16 mouse cellular contexts compared by ENCODE assay signal in genomic region chr9:123473377-123473776, GRCm38 (mm10). TPM values are rescaled to one million over a fixed set of nuclear protein-coding genes. Genes with fewer than 3 reads are reported as not detected.
DNase-seq lines count a peak whose midpoint lies in the region; ATAC-seq and TF ChIP-seq lines count a peak whose summit lies in the region.
"Had no signal": no experiment of that assay in that cellular context is flagged by ENCODE, and none has a peak within 500 bp of the region (broad histone marks: within the 10 kb centered on the region; RNA-seq: fewer than 3 reads in every experiment).

No protein-coding gene starts in this region.

- peak overlapping the region; percentile 42 for H3K27ac ChIP-seq in liver, adult 2 months (replicated peaks; ENCODE audit: insufficient read depth, low read depth, low read length)
- no peak overlapping the region for H3K27ac ChIP-seq in liver, embryonic 11.5 days (ENCODE audit: low read depth, low read length)
- peak overlapping the region; percentile 15; the same call in 1 of the 2 replicates for H3K27ac ChIP-seq in embryonic fibroblast, embryonic 13.5 days (ENCODE audit: insufficient read depth, low read length)
- H3K27ac ChIP-seq in limb, embryonic 14.5 days (replicated peaks; ENCODE audit: low read depth, low read length), result peak overlapping the region; percentile 62
- H3K27ac ChIP-seq: forebrain, embryonic 12.5 days; hindbrain, embryonic 13.5 days; lung, embryonic 15.5 days; midbrain, embryonic 13.5 days; neural tube, embryonic 13.5 days had no signal

- H3K36me3 ChIP-seq in liver, adult 2 months (ENCODE audit: control insufficient read depth, insufficient read depth, low read length), result no peaks in the 10 kb centered on the region
- H3K36me3 ChIP-seq in liver, embryonic 11.5 days (ENCODE audit: control insufficient read depth, insufficient read depth, low read length), result no peaks in the 10 kb centered on the region
- H3K36me3 ChIP-seq in limb, embryonic 14.5 days (ENCODE audit: control insufficient read depth, insufficient read depth, low read length), result no peaks in the 10 kb centered on the region
- H3K36me3 ChIP-seq: forebrain, embryonic 12.5 days; hindbrain, embryonic 13.5 days; lung, embryonic 15.5 days; midbrain, embryonic 13.5 days; neural tube, embryonic 13.5 days had no signal

- H3K4me2 ChIP-seq in liver, embryonic 11.5 days, result no peak overlapping the region
- H3K4me2 ChIP-seq in limb, embryonic 14.5 days (replicated peaks; ENCODE audit: low read depth, low read length, severe bottlenecking), result no peak overlapping the region
- H3K4me2 ChIP-seq: forebrain, embryonic 12.5 days; hindbrain, embryonic 13.5 days; lung, embryonic 15.5 days; midbrain, embryonic 13.5 days; neural tube, embryonic 13.5 days had no signal

- no peak for ATAC-seq in liver, embryonic 11.5 days (replicated peaks; ENCODE audit: low FRiP score)
- ATAC-seq in limb, embryonic 14.5 days (ENCODE audit: low FRiP score, low read depth), result no peak
- ATAC-seq: midbrain, embryonic 13.5 days had no signal

- H3K79me2 ChIP-seq in liver, adult 2 months (ENCODE audit: control insufficient read depth, insufficient read depth, low read length), result no peaks in the 10 kb centered on the region

- peak; percentile 57 for DNase-seq in adrenal gland, adult 8-10 months
- DNase-seq in adrenal gland, adult 18-20 months (ENCODE audit: low spot score in 2 of 2), result no peak
- peak; percentile 92 for DNase-seq in liver, adult 2 months (ENCODE audit: extremely low read depth, low read depth, low spot score)
- DNase-seq in liver, embryonic 11.5 days (ENCODE audit: low spot score), result no peak
- no peak for DNase-seq in limb, embryonic 14.5 days (ENCODE audit: low spot score)
- DNase-seq in spleen, adult 12 weeks (ENCODE audit: low spot score), result no peak
- DNase-seq in layer of hippocampus, postnatal 36 days, result no peak
- DNase-seq: gastrocnemius, postnatal 36 days; right cerebral cortex, postnatal 25 days; thymus, adult 2 months had no signal

- no peak overlapping the region for H3K9ac ChIP-seq in liver, adult 2 months (ENCODE audit: low read depth, low read length)
- H3K9ac ChIP-seq in liver, embryonic 11.5 days (ENCODE audit: low read depth, low read length), result no peak overlapping the region
- no peak overlapping the region for H3K9ac ChIP-seq in limb, embryonic 14.5 days (ENCODE audit: low read depth, low read length, severe bottlenecking)
- H3K9ac ChIP-seq: forebrain, embryonic 12.5 days; hindbrain, embryonic 13.5 days; lung, embryonic 15.5 days; midbrain, embryonic 13.5 days; neural tube, embryonic 13.5 days had no signal

- H3K9me3 ChIP-seq in liver, embryonic 11.5 days (ENCODE audit: control insufficient read depth, low read length), result no peaks in the 10 kb centered on the region
- no peaks in the 10 kb centered on the region for H3K9me3 ChIP-seq in limb, embryonic 14.5 days (ENCODE audit: control insufficient read depth, low read length)
- H3K9me3 ChIP-seq: forebrain, embryonic 12.5 days; hindbrain, embryonic 13.5 days; lung, embryonic 15.5 days; midbrain, embryonic 13.5 days; neural tube, embryonic 13.5 days had no signal

- H3K27me3 ChIP-seq in liver, adult 2 months (ENCODE audit: control insufficient read depth, insufficient read depth, low read length), result no peaks in the 10 kb centered on the region
- H3K27me3 ChIP-seq in liver, embryonic 11.5 days (replicated peaks; ENCODE audit: control insufficient read depth, insufficient read depth, low read length), result no peaks in the 10 kb centered on the region
- H3K27me3 ChIP-seq in limb, embryonic 14.5 days (ENCODE audit: control insufficient read depth, insufficient read depth, low read length), result no peaks in the 10 kb centered on the region
- H3K27me3 ChIP-seq: forebrain, embryonic 12.5 days; hindbrain, embryonic 13.5 days; lung, embryonic 15.5 days; midbrain, embryonic 13.5 days; neural tube, embryonic 13.5 days had no signal

- peaks cover 7% of the 10 kb centered on the region; the same call in 1 of the 2 replicates for H3K4me1 ChIP-seq in liver, adult 2 months (ENCODE audit: control insufficient read depth, insufficient read depth, low read length)
- H3K4me1 ChIP-seq in liver, embryonic 11.5 days (replicated peaks; ENCODE audit: control insufficient read depth, insufficient read depth, low read length), result peaks cover 2% of the 10 kb centered on the region
- peaks cover 3% of the 10 kb centered on the region for H3K4me1 ChIP-seq in embryonic fibroblast, embryonic 13.5 days (ENCODE audit: control insufficient read depth, insufficient read depth, low read length)
- peaks cover 8% of the 10 kb centered on the region; the same call in 1 of the 2 replicates for H3K4me1 ChIP-seq in limb, embryonic 14.5 days (ENCODE audit: control insufficient read depth, insufficient read depth, low read length)
- H3K4me1 ChIP-seq: midbrain, embryonic 13.5 days had no signal

- no peak overlapping the region for H3K4me3 ChIP-seq in liver, adult 2 months (ENCODE audit: insufficient read depth, low read depth, low read length)
- no peak overlapping the region for H3K4me3 ChIP-seq in liver, embryonic 11.5 days (ENCODE audit: low read depth, low read length)
- H3K4me3 ChIP-seq in embryonic fibroblast, embryonic 13.5 days (ENCODE audit: insufficient read depth, low read length), result no peak overlapping the region
- no peak overlapping the region for H3K4me3 ChIP-seq in limb, embryonic 14.5 days (replicated peaks; ENCODE audit: low read length)
- H3K4me3 ChIP-seq: forebrain, embryonic 12.5 days; hindbrain, embryonic 13.5 days; lung, embryonic 15.5 days; midbrain, embryonic 13.5 days; neural tube, embryonic 13.5 days had no signal

- no peak for TF ChIP-seq CTCF in liver, adult 2 months (IDR thresholded peaks at IDR 0.05; ENCODE audit: low read depth, low read length)
- no peak for TF ChIP-seq CTCF in embryonic fibroblast, embryonic 13.5 days (IDR thresholded peaks at IDR 0.05; ENCODE audit: borderline replicate concordance, insufficient read depth, low read length)

- TF ChIP-seq POLR2A in liver, adult 2 months (IDR thresholded peaks at IDR 0.05; ENCODE audit: extremely low read depth, insufficient read depth, low read length), result no peak
- no peak for TF ChIP-seq POLR2A in embryonic fibroblast, embryonic 13.5 days (IDR thresholded peaks at IDR 0.05; ENCODE audit: low read depth, low read length)
- no peak for TF ChIP-seq POLR2A in limb, embryonic 14.5 days (IDR thresholded peaks at IDR 0.05; ENCODE audit: borderline replicate concordance, extremely low read depth, insufficient read depth, insufficient read length)

RNA-seq across cellular contexts. Expression of gene Limd1, which starts 5.1 kb away (rescaled TPM):
- 10 to 100 TPM; 31.3 to 33.8 (median 31.9) TPM for total RNA-seq in adrenal gland, adult 8-10 months (2022)
- total RNA-seq in adrenal gland, adult 18-20 months (2021), result 10 to 100 TPM; 24.7 to 36.9 TPM
- 19.7 and 22.2 TPM in 2 replicates for total RNA-seq in liver, adult 2 months (2014; rRNA removed)
- polyA plus RNA-seq in liver, adult 2 months (2012; rRNA removed), result 15.9 and 24.6 TPM in 2 replicates
- polyA plus RNA-seq in liver, embryonic 11.5 days (2014; fragmentation: Nextera tagmentation; extraction: Ambion mirVana), result 41.7 and 42.2 TPM in 2 replicates
- 29.1 and 29.7 TPM in 2 replicates for polyA plus RNA-seq in embryonic fibroblast, embryonic 13.5 days (2011; ENCODE audit: insufficient read length, low read depth, missing spikeins)
- polyA plus RNA-seq in limb, embryonic 14.5 days (2012; rRNA removed), result 32.5 and 41.1 TPM in 2 replicates
- 58.4 and 63.1 TPM in 2 replicates for polyA plus RNA-seq in limb, embryonic 14.5 days (2014; fragmentation: Nextera tagmentation; extraction: Ambion mirVana)
- 1 to 10 TPM; 7.5 to 7.7 TPM for total RNA-seq in layer of hippocampus, postnatal 36 days (2021)

RNA-seq across cellular contexts. Expression of gene Sacm1l, which starts 56.2 kb away (rescaled TPM):
- total RNA-seq in adrenal gland, adult 8-10 months (2022), result 100 to 1,000 TPM in 1 of 4 experiments, 10 to 100 TPM in 3; 80.8 to 101 (median 85.6) TPM
- 100 to 1,000 TPM; 158 to 175 TPM for total RNA-seq in adrenal gland, adult 18-20 months (2021)
- 62.3 and 74.3 TPM in 2 replicates for total RNA-seq in liver, adult 2 months (2014; rRNA removed)
- 7.7 and 9.4 TPM in 2 replicates for polyA plus RNA-seq in liver, adult 2 months (2012; rRNA removed)
- 44.5 and 55.3 TPM in 2 replicates for polyA plus RNA-seq in liver, embryonic 11.5 days (2014; fragmentation: Nextera tagmentation; extraction: Ambion mirVana)
- polyA plus RNA-seq in embryonic fibroblast, embryonic 13.5 days (2011; ENCODE audit: insufficient read length, low read depth, missing spikeins), result 58.0 and 65.2 TPM in 2 replicates
- 23.5 and 25.2 TPM in 2 replicates for polyA plus RNA-seq in limb, embryonic 14.5 days (2012; rRNA removed)
- polyA plus RNA-seq in limb, embryonic 14.5 days (2014; fragmentation: Nextera tagmentation; extraction: Ambion mirVana), result 49.6 and 50.2 TPM in 2 replicates
- 10 to 100 TPM; 59.3 to 63.7 TPM for total RNA-seq in layer of hippocampus, postnatal 36 days (2021)

Comparison
In these comparisons a context has a peak if more than half of its experiments do, and no peak if none do; other contexts are left out.
1. DNase-seq: peak in adrenal gland, adult 8-10 months (single experiment) and liver, adult 2 months (single experiment); none in adrenal gland, adult 18-20 months (0 of 2), liver, embryonic 11.5 days (single experiment), limb, embryonic 14.5 days (single experiment), spleen, adult 12 weeks (single experiment) and layer of hippocampus, postnatal 36 days (0 of 2).